Mouse (Mus musculus) left cerebral cortex, postnatal 4 days (tissue): Measurements from ENCODE around the gene Mindy2. TPM values are rescaled to one million over a fixed set of nuclear protein-coding genes. Genes with fewer than 3 reads are reported as not detected.
"Not testable (repeated sequence)": the region's sequence is repeated elsewhere in the genome, so short reads cannot be mapped to it uniquely, and the experiment has no call there.

Experiments
- DNase-seq: peaks from one replicate; pipeline ENCODE4 v3.0.0-alpha.2; 2022
- intact Hi-C: fragments of 180-260 bp; cut with DNase I; formaldehyde crosslinking; loops from one replicate; pipeline ENCODE4 v1.15.1; 2025
- total RNA-seq, 2 experiments: library from RNA; stranded (reverse); gene quantifications; 2 replicates each; pipeline ENCODE4 v1.2.3; 2021

Gene Mindy2
- total RNA-seq, 2 experiments from 2014 or later, result 32.2 to 33.1 TPM

DNA sequence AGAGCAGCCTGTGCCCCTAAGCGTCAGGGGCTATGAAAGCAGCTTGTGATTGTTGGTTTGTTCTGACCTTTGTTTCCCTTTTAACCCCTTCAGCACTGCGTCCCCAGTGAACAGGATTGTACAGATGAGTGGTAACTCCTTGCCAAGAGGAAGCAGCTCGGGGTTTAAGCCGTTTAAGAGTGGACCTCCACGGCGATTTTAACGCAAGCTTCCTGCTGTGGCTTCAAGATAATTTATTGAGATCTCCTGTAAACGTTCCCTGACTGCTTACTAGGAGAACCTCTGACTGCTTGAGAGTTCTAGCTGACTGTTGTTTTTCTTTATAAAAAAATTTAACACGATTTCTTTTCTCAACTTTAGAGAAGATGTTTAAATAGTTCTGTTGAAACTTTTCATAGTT lies 65.5 kb downstream of the Mindy2 start:
- intact Hi-C loops, result loop anchor here (10.0 kb wide), 1 partner anchor 483 kb away; no protein-coding TSS in a partner anchor
- no peak for DNase-seq

DNA sequence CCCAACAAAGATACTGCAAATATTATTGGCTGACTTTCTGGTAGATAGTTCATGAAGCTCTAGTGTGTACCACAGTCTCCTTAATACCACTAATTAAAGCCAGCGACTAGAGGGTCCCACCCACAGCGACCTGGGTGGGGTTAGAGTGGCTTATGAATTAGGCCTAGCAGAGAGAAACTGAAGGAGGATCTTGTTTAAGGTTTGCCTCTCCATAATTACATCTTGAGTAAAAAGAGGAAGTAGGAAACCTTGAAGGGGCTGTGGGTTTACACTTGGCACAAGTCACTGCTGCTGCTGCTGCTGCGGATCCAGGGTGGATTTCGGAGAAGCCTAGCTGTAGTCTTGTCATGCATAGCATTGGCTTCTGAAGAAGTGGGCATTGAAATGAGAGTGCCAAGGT lies 66.2 kb downstream of the Mindy2 start:
- DNase-seq, result no peak
- intact Hi-C loops, result loop anchor here (10.0 kb wide), 1 partner anchor 484 kb away; no protein-coding TSS in a partner anchor

DNA sequence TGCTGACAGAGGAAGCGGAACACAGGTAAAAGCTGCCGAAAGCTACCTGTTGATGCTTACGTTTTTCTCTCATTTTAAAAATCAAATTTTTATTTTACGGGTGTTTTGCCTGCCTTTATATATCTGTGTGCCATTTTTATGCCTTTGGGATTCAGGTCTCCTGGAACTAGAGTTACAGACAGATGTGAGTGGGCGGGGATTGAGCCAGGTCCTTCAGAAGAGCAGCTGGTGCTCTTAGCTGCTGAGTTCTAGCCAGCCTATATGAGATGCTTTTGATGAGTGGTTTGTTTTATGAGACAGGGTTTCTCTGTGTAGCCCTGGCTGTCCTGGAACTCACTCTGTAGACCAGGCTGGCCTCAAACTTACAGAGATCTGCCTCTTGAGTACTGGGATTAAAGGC lies 69.8 kb downstream of the Mindy2 start:
- DNase-seq, result no peak
- intact Hi-C loops, result loop anchor here (10.0 kb wide), 2 partner anchors 132 to 492 kb away; no protein-coding TSS in a partner anchor

DNA sequence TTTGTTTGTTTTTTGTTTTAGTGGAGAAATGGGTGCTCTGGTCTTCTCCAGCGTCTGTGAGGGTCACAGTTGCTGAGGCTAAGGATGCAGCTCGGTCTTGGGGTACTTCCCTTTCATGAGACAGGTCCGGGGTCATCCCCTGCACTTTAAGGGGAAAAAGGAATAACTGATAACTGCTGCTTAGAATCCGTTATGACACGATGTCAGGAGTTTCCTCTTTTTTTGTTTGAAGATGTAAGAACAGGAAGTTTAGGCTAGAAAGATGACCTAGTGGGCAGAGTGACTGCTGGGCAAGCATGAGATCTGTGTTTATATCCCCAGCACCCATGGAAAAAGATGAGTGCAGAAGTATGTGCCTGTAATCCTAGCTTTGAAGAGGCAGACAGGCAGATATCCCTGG lies 71.8 kb downstream of the Mindy2 start:
- DNase-seq, result no peak
- intact Hi-C loops, result loop anchor here (10.0 kb wide), 2 partner anchors 130 to 490 kb away; no protein-coding TSS in a partner anchor

DNA sequence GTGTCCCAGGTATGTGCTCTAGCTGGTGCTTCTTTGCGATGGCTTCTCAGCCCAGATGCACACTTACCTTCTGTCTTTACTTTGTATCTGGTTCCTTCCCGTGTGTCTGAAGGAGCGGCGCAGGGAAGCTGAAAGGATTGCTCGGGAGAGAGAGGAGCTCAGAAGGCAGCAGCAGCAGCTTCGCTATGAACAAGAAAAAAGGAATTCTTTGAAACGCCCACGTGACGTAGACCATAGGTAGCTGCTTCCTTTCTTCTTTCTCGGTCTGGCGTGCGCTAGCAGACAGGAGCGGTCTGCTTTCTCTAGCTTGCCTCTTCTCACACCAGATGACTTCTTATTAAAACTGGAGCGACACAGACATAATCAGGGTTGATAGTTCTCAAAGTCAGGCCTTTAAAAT lies 72.3 kb downstream of the Mindy2 start:
- intact Hi-C loops, result loop anchor here (10.0 kb wide), 2 partner anchors 130 to 490 kb away; no protein-coding TSS in a partner anchor
- no peak for DNase-seq

DNA sequence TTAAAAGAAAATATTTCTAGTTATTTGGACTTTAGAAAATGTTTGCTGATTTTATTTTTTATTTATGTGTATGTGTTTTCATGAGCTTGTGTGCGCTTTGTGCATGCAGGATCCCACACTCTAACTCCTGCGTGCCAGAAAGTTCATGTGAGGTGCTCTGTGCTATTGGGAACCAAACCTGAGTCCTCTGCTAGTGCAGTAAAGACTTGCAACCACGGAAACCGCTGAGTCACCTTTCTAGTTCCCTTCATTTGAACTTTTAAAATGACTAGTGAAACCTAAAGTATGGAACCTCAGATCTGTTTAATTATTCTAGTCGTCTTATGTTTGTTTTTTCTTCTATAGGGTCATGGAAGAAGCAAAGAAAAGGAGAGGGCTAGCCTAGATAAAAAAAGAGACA lies 76.0 kb downstream of the Mindy2 start:
- intact Hi-C loops, result loop anchor here (10.0 kb wide), 2 partner anchors 126 to 486 kb away; no protein-coding TSS in a partner anchor
- no peak for DNase-seq

DNA sequence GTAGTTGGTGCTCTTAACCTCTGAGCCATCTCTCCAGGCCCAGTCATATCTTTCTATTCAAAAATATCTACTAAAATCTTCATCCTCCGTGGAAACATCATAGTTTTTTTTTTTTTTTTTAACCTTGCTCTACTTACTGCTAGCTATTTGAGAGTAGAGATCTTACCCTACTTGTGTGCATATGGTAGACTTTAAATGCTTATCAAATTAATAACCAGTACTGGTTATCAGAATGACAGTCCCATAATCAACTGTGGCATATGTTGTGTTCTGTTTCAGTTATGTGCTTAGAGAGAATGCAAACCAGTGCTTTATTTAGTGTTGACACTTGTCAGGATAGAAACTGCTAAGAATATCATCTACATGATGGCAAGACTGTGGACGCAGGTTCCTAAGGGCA lies 78.9 kb downstream of the Mindy2 start:
- intact Hi-C loops, result no loop called here
- DNase-seq, result no peak

DNA sequence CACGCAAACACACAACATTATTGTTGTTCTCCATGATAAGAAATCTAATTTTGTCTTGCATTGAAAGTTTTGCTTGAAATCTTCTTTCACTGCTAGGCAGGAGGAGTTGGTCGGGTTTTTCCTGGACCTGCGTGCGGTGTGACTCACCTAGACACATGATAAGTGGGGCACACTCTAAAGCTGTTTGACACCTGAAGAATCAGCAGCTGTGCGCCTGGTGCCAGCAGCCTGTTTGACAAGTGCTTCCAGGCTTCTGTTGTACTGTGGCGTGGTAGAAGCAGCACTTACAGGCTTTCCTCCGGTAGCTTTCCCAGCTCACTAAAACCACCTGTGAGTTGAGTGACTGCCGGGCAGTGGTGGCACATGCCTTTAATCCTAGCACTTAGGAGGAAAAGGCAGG lies 86.6 kb downstream of the Mindy2 start:
- no peak for DNase-seq
- intact Hi-C loops, result no loop called here

DNA sequence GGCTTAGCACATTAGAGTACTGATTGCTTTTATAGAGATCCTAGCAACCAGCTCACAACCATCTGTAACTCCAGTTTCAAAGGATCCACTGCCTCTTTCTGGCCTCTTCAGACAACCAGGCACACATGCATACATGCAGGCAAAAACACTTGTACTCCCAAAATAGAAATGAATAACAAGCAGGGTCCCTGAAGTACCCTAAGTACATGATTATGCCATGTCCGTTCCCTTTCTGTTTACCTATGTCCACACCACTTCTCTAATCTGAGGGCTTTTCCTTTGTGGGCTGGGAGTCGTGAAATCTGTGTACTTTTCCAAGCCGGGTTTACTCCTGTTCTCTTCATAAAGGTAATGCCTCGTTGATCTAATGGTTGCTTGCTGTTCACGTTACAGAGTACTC lies 89.3 kb downstream of the Mindy2 start:
- intact Hi-C loops, result no loop called here
- no peak for DNase-seq

DNA sequence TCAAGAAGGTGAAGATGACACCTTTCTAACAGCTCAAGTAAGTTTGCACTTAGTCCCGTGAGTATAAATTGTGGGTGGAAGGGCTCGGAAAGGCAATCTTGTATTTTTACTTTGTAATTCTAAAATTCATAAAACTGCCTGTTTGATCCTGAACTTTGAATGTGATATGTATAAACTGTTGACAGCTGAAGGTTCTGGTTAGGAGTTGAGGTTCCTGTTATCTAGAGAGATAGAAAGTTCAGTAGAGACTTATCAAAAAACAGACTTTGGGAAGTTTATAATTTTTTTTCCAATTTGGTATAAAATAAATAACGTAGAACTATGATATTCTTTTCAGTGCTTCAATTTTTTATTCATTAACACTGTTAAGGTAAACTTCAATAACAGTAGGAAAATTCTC lies 94.1 kb downstream of the Mindy2 start:
- no peak for DNase-seq
- intact Hi-C loops, result no loop called here

DNA sequence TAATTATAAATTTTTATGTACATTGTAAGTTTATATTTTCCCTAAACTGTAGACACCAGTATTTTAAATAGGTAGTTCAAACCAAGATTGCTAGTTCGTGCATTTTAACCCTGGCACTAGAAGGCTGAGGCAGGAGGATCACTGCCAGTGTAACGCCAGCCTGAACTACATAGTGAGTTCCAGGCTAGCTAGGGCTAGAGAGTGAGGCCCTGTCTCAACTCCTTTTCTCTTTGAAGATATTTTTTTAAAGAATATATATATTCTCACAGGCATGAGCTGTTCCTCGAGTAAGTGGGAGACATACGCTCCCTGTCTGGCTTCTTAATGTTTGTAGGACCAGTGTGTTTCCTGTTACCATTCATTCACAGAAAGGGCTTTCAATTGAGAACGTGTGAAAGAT lies 100.2 kb downstream of the Mindy2 start:
- no peak for DNase-seq
- intact Hi-C loops, result no loop called here

DNA sequence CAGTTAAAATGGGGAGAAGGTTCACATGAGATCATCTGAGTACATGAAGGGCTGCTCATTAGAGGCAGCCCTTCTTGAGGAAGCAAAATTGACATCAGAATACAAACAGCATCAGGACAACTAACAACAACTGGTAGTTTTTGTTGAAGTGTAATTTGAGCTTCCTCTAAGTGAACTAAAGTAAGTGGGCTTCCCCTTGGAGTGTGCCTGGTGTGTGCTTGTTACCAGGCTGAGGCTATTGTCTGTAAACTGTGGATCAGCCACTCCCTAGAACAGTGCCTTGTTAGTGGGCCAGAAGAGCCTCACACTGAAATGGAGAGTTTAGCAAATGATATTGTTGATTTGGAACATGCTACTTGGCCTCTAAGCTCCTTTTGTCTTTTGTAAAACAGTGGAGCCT lies 101.5 kb downstream of the Mindy2 start:
- no peak for DNase-seq
- intact Hi-C loops, result no loop called here

DNA sequence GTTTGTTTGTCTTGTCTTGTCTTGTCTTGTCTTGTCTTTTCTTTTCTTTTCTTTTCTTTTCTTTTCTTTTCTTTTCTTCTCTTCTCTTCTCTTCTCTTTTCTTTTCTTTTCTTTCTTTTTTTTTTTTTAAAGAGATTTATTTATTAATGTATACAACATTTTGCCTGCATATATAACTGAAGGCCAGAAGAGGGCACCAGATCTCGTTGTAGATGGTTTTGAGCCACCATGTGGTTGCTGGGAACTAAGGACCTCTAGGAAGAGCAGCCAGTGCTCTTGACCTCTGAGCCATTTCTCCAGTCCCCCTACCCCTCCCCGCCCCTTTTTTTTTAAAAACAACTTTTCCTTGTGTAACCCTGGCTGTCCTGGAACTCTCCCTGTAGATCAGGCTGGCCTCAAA lies 104.7 kb downstream of the Mindy2 start:
- not testable (repeated sequence) for DNase-seq

DNA sequence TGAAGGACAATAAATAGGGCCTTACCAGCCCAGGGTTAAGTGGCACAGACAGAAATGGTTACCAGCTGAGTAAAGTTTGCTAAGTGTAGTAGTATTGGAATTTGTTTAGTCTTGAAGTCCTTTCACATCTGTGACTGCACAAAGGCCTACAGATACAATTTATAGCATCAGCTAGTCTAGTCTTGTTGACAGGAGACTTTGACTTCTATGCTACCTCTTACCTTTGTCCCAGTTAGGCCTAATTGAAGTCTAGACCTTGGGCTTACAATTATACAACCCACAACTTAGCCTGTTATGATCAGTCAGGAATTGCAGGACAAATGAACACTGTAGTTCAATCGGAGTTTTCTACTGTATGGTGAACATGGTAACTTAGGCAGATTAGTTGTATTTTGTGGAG lies 105.5 kb downstream of the Mindy2 start:
- intact Hi-C loops, result no loop called here
- DNase-seq, result no peak

More for the DNA sequence above, 104.7 kb downstream of the Mindy2 start:
- intact Hi-C loops, result not testable (repeated sequence)

Other genes with a start within 250 kb of the Mindy2 start
- 1 to 10 TPM; 7.3 to 8.3 TPM for gene Ccnb2, start 235.6 kb downstream of the Mindy2 start, total RNA-seq
- gene Rnf111, start 153.4 kb downstream of the Mindy2 start, total RNA-seq, result 10 to 100 TPM; 43.3 to 47.0 TPM
- 10 to 100 TPM; 65.0 to 72.0 TPM for gene Sltm, start 114.4 kb downstream of the Mindy2 start, total RNA-seq
- 1 to 10 TPM in 1 of 2 experiments, under 1 TPM in 1; 0.58 to 1.3 TPM for gene Gm10642, start 923 bp downstream of the Mindy2 start, total RNA-seq
- gene Adam10, start 21.8 kb upstream of the Mindy2 start, total RNA-seq, result 100 to 1,000 TPM in 1 of 2 experiments, 10 to 100 TPM in 1; 94.5 to 105 TPM